Mouse (Mus musculus) right cerebral cortex, adult 2 months (tissue): Measurements from ENCODE around the gene Trp53.
"Not testable (repeated sequence)": the region's sequence is repeated elsewhere in the genome, so short reads cannot be mapped to it uniquely, and the experiment has no call there.

ENCODE experiments used
- DNase-seq, 2 experiments: peaks; one replicate each; pipeline ENCODE4 v3.0.0; 2021 to 2022; ENCODE audit warnings: low spot score in 2 of 2

The Trp53 gene

GRCm38 (mm10) chr11:69580091-69580514, at the start of gene Trp53, which contains the start of gene Wrap53:
Gene Trp53 (plus strand): TSS chr11:69580359.
Gene Wrap53 (minus strand): TSS chr11:69580255.
- peak; percentile 88 to 93 for DNase-seq

GRCm38 (mm10) chr11:69530755-69531154, 49.4 kb upstream of the Trp53 start:
- DNase-seq = not testable (repeated sequence)

- DNase-seq = no peak
Observed at GRCm38 (mm10) chr11:69532480-69533150, 47.5 kb upstream of the Trp53 start.

GRCm38 (mm10) chr11:69534990-69535389, 45.2 kb upstream of the Trp53 start:
- no peak for DNase-seq

- DNase-seq = no peak
Observed at GRCm38 (mm10) chr11:69540700-69541099, 39.5 kb upstream of the Trp53 start.

- not testable (repeated sequence) for DNase-seq
Observed at GRCm38 (mm10) chr11:69541741-69542140, 38.4 kb upstream of the Trp53 start.

- no peak for DNase-seq
Observed at GRCm38 (mm10) chr11:69543598-69543997, 36.6 kb upstream of the Trp53 start.

GRCm38 (mm10) chr11:69545957-69546356, 34.2 kb upstream of the Trp53 start:
- no peak for DNase-seq

GRCm38 (mm10) chr11:69546423-69547053, 33.6 kb upstream of the Trp53 start:
- peak; percentile 72 to 79 for DNase-seq

GRCm38 (mm10) chr11:69547071-69547470, 33.1 kb upstream of the Trp53 start:
- no peak for DNase-seq

GRCm38 (mm10) chr11:69549060-69549656, 31.0 kb upstream of the Trp53 start, which contains the start of gene Dnah2:
Gene Dnah2 (minus strand): TSS chr11:69549110.
- DNase-seq = no peak

- DNase-seq = no peak
Observed at GRCm38 (mm10) chr11:69551310-69551709, 28.8 kb upstream of the Trp53 start.

- peak; percentile 63 to 70 for DNase-seq
Observed at GRCm38 (mm10) chr11:69552622-69553340, 27.4 kb upstream of the Trp53 start.

- no peak for DNase-seq
Observed at GRCm38 (mm10) chr11:69553341-69553721, 26.8 kb upstream of the Trp53 start.

- DNase-seq = no peak
Observed at GRCm38 (mm10) chr11:69554539-69555140, 25.5 kb upstream of the Trp53 start.

GRCm38 (mm10) chr11:69557381-69557958, 22.7 kb upstream of the Trp53 start:
- peak in 1 of 2 experiments; percentile 65 for DNase-seq

GRCm38 (mm10) chr11:69558756-69559155, 21.4 kb upstream of the Trp53 start:
- DNase-seq = no peak

- no peak for DNase-seq
Observed at GRCm38 (mm10) chr11:69559183-69559582, 21.0 kb upstream of the Trp53 start.

GRCm38 (mm10) chr11:69559851-69560765, 20.1 kb upstream of the Trp53 start, which contains the start of gene Efnb3:
Gene Efnb3 (minus strand): TSS chr11:69560205.
- DNase-seq = peak in 1 of 2 experiments; percentile 31
